Mouse (Mus musculus): ENCODE results near the gene Hilpda.

The Hilpda gene

DNA sequence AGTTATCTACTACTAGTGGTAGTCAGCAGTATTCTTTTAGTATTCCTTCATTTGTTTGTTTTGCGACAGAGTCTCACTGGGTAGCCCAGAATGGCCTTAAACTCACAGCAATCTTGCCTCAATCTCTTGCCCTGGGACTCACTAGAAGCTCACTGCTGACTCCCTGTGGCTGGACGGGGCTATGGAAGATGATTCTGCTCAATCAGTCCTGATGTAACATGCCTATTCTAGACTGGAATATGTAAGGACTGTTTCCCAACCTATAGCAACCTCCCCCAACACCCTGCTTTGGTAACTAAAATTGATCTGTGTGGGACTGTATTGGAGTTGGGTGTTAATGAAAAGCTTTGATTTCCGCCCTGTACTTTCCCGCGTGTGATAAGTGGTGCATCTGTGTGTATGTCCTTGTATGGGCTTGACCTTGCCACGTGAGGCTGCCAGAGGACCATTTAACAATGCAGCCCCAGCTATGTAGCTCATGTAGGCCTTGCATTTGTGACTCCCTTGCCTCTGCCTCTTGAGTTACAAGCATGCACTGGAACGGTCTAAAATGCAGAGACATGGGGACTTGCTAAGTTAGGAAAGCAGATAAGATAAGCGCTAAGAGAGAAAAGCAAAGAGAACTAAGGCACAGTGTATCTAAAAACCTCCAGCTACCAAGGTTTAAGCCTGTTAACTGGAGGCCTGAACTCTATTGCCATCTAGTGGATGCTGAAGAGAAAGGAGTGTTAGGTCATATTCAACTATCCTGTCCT, 6.4 kb downstream of the Hilpda start:
- DNase-seq: peak in 1 of 2 experiments; percentile 41

DNA sequence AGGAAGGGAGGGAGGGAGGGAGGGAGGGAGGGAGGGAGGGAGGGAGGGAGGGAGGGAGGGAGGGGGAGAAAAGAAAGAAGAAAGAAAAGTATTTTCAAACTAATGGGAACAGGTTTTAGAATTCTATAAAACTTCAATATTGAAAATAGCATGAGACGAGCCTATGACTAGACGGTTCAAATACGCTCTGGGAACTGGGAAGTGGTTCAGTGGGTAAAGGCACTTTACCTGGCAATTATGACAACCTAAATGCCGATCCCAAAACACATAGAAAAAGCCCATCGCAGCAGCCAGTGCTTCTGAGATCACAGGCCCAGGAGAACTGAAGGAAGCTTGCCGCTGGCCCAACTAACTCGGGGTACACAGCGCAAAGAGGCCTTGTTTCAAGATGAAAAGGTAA, 7.0 kb downstream of the Hilpda start, which contains the start of gene Fam71f2:
Gene Fam71f2 (plus strand): TSS at position 301 of the 400 bp plus-strand sequence.
- DNase-seq: no peak

DNA sequence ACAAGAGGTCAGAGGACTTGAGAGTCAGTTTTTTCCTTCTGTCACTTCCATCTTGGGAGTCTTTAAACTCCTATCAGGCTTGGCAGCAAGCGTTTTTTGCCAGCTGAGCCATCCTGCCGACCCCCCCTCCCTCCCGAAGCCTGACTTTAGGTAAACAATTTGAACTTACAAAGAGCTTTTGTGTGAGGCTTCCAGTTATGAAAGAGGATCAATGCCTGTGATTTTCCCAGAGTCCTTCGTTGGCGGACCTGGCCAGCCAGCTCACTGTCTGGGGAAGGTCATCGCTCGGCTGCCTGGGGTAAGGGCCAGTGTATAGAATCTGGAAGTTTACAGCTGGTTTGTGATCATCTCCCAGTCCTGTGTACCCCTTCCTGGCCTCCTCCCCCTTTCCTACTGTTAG, 8.4 kb downstream of the Hilpda start:
- DNase-seq: no peak

DNA sequence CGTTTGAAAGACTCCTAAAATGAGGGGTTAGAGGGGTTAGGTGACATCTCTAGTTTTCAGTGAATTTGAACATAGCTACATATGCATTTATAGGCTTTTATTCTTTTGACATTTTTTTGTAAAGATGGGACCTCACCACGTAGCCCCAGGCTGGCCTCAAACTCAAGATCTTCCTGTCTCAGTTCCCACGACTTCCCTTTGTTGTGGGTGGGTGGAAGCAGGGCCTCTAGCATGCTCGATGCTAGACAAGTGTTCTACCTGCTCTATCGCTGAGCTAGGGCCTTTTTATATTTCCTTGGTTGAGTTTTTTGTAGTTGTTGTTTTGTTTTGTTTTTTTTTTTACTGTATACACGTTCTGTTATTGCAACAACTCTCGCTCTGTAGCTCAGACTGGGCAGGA, 14.6 kb downstream of the Hilpda start:
- no peak for DNase-seq

DNA sequence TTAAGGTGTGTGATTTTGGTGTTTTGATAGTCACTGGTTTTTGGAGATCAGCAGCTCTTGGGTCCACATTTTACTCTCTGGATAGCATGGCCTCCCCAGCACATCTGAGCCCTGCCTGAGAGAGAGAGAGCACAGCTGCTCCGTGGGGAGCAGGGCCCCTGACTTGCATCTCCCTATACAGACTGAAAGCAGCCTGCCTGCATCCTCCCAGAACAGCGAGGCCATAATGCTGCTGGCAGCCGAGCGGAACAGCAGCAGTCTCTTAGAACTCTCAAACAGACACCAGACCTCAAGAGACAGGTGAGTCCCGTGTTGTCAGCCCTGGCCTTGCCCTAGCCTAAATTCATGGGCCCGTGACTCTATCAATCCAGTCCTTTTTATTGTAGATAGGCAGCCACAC, 15.2 kb downstream of the Hilpda start:
- no peak for DNase-seq

DNA sequence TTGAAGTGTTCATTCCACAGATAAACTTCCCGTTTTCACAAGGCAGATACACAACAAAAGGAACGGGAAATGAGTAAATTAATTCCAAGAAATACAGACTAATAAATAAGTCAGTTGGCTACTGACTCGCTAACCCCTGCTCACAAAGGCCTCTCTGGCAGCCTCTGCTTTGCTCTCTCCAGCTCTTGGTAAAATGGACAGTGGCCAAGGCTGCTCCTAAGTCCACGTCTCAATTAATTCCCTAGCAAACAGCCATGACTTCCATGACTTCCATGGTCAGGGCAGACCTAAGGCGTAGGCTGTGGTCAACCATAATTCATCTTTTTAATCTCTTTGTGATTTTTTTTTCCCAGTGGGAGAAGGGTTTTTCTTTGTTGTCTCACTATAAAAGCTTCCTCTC, 15.7 kb downstream of the Hilpda start:
- peak; percentile 20 to 54 for DNase-seq

DNA sequence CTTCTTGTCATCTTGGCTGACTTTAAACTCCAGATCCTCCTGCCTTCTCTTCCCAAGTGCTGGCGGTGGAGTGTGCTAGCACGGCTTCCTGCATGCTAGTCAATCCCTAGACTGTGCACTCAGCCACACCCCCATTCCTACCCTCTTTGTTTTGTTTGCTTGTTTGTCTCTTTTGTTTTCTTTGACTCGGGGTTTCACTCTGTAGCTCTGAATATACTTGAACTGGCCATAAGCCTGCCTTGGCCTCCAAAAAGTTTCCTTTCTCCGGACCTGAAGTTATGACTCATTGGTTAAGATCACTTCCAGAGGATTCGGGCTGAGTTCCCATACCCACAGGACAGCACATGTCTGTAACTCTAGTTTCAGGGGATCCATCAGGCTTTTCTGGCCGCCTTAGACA, 16.4 kb downstream of the Hilpda start:
- no peak for DNase-seq

DNA sequence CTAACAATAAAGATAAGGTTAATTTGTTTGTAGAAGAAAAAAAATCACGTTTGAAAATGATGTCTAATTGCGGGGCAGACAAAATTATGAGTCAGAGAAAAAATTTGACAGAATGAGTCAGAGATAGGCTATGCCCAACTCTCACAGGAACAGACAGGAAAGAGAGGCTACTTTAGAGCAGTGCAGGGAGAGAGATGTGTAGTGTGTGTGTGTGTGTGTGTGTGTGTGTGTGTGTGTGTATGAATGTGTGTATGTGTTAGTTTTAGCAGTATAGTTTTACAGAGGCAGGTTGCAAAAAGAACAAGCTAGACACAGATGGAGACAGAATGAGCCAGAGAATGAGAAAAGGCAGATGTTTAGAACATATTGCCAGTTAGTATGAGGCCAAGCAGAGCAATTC, 26.8 kb downstream of the Hilpda start:
- DNase-seq: no peak

DNA sequence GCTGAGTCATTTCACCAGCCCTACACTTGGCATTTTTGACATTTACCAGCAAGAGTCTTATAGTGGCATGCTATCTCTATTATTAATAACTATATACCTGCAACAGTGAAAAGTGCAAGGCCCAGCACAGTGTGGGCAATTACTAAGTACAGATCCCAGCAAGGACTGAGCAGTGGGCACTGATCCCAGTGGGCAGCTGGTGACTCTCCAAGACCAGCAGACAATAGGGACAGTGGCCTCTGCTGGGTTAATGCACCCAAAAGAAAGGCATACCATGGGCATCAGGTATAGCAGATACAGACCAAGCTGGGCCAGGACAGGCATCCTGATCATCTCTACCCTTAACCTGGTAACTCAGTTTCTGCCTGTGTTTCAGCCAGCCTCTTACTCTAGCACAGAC, 31.0 kb downstream of the Hilpda start:
- no peak for DNase-seq

DNA sequence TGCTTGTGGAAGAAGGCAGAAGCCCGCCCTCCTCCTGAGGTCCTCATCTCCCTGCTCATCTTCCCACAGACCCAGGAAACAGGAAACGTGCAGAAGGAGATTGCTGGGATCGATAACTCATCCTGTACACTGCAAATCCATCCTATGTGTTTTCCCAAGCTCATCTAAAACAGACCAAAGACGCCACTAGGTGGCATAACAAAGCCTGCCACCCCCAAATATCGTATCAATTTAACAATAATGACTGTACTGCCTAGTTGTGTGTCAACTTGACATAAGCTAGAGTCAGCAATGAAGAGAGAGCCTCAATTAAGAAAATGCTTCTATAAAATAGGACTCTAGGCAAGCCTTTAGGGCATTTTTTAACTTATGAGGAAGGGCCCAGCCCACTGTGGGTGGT, 31.4 kb downstream of the Hilpda start:
- DNase-seq: no peak

DNA sequence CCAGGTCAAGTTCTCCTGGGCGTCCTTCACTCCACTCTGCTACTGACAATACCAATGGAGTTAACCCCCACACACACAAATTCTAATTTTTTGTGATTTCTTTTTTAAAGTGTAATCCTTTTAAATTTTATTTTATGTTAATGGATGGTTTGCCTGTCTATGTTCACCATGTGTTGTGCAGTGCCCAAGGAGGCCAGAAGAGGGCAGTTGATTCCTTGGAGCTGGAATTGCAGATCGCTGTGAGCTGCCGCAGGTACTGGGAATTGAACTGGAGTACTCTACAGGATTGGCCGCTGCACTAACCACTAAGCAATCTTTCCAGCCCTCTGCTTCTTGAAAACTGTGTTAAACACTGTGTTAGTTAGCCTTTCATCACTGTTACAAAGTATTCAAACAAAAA, 33.2 kb downstream of the Hilpda start:
- no peak for DNase-seq

DNA sequence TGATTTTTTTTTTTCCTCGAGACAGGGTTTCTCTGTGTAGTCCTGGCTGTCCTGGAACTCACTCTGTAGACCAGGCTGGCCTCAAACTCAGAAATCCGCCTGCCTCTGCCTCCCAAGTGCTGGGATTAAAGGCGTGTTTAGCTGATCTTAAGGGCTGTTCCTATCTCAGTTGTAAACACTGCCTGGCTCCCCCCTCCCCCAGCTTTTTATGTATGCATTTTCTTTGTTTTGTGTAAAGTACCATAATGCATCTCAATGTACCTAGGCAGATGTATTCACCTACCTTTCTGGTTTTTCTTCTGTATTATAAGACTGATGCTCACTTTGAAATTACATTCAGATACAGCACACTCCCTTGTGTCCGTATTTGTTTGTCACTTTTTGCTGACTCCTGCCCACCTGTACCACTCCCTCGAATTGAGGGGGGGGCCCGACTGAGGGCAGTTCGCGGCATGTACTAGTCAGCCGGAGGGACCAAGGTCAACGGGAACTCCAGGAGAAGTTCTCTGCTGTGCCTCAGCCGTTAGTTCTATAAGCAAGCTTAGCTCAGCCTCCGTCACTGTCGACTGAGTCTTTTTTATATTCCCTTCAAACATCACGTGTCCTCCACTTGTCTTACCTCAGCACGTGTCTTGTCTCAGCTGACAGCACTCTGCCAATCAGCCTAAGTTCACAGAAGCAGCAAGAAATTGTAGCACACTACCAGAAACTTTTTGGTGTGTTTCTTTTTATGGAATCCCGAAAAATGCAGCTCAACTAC, 36.7 kb downstream of the Hilpda start:
- DNase-seq: no peak

DNA sequence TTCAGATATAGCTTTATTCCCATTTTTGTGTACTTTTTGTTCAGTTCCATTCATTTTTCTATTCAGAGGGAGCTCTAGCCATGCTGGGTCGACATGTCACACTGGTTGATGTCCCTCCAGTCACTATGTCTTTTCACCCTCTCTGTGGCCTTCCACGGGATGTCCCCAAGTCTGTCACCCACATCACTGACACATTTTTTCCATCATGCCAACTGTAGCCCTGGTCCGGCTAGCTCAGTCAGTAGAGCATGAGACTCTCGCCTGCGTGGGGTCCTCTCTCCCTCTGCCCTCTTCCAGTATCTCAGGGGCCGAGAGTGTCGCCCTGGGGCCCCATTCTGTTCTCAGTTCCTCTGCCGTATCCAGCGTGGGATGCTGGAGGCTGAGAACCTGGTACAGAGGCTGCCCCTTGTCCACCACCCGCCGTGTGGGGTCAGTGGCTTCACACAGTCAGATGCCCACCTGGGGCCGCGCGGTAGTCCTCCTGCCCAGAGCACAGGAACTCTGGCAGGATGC, 41.5 kb downstream of the Hilpda start:
- DNase-seq: no peak

DNA sequence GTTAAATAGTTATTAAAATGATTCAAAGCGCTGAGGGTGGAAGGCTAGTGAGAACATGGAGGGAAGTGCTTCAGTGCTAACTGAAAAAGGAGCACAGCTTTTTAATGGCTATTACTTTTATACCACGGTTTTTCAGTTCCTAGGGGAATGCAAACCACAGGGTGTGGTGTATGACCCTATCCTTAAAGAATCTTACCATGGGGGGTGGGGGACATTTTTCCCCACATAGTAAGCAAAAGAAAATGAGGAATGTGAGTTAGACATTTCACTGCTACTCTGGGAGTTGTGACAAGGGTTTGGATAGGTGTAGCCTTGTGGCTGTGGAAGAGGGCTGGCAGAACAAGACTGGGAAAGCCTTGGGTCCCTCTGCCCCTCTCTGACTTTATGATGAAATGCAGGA, 45.0 kb downstream of the Hilpda start:
- DNase-seq: no peak

DNA sequence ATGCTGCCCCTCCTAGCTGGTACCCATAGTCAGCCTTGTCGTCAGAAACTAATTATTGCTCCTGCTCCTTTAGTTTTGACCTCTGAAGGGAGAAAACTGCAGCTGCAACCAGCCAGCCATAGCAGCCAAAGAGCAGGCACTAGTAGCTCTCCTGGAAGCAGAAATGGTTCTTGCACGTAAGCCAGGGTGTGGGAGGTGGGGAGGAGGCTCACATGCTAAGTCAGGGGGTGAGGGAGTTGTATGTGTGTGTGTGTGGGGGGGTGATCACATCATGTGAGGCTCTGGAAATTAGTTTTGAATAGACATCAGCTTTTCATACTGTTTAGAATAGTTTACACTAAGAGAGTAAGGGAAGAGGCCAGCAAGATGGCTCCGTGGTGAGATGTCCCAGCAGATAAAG, 45.7 kb downstream of the Hilpda start:
- DNase-seq: no peak

DNA sequence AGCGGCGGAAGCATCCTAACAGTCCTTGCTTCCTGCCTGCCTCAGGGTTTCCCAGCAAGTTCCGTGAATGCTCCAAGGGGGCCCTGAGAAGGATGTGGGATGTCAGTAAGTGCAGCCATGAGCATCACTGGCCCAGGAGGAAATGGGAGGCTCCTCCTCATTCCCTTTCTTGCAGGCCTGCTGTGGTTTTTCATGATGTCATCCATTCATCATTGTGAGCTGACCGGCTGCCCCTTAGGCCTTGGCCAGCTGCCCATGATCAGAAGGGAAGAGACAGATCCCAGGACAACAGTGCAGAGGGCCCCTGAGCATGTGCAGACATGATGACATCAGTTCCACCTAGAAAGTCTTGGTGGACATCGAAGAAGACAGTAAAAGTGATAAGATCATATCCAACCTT, 46.6 kb downstream of the Hilpda start, which contains the start of gene Fam71f1:
Gene Fam71f1 (plus strand): TSS at position 262 of the 400 bp plus-strand sequence.
- DNase-seq: peak; percentile 33 to 59

DNA sequence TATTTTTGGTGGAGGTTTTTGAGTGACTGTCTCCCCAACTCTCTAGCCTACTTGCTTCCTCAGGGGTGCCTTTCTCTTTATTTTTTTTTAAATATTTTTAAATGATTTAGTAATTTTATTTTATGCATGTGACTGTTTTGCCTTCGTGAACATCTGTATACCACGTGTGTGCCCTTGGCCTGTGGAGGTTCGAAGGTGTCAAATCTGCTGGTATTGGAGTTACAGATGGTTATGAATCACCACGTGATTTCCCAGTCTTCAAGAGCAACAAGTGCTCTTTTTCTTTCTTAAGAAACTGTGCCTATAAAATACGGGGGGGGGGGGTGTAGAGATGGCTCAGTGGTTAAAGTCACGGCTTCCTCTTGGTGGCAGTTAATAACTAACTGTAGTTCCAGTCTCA, 49.3 kb downstream of the Hilpda start:
- DNase-seq: no peak

DNA sequence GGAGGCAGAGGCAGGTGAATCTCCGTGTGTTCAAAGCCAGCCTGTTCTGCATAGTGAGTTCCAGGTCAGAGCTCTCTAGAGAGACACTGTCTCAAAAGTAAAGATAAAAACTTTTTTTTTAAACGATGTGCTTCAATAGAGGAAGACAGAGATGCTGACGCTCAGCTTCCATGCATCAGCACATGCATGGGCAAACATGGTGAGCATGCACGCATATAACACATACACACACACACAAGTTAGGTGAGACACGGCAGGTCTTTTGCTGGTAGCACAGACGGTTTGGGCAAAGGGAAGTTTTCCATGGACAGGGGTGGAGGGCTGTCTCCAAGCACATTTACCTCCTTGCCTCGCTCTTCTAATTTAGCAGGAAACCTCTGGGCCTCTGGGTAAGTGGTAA, 49.9 kb downstream of the Hilpda start:
- DNase-seq: no peak

DNA sequence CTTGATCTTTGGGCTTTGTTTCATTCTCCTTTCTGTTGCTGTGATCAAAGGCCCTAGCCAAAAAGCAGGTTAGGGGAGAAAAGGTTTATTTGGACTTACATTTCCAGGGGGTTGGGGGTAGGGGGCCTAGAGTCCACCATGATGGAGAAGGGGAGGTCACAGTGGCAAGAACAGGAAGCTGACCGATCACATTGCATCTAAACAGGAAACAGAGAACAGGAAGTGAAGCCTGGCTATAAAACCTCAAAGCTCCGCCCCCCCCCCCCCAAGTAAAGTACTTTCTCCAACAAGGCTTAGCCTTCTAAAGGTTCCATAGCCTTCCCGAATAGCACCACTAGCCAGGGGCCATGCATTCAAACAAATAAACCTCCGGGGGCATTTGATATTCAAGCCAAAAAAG, 50.4 kb downstream of the Hilpda start:
- DNase-seq: no peak

Data from kidney, postnatal 25 days (tissue).